Mouse (Mus musculus) 3T3-L1 (cell line): ENCODE measurements at regions not wholly inside any gene's neighbourhood (a gene's known extent, or its start where the extent isn't known, plus 50 kb on each side); places are given as distances from the start of the nearest gene placed in this dataset.

ENCODE experiments used
- DNase-seq: peaks from one replicate; pipeline ENCODE4 v3.0.0-alpha.2; 2015; ENCODE audit warnings: low read depth, low spot score

- DNase-seq = no peak
These were observed 502.0 kb downstream of the Sqor start for GRCm38 (mm10) chr2:123267036-123267435.

DNA sequence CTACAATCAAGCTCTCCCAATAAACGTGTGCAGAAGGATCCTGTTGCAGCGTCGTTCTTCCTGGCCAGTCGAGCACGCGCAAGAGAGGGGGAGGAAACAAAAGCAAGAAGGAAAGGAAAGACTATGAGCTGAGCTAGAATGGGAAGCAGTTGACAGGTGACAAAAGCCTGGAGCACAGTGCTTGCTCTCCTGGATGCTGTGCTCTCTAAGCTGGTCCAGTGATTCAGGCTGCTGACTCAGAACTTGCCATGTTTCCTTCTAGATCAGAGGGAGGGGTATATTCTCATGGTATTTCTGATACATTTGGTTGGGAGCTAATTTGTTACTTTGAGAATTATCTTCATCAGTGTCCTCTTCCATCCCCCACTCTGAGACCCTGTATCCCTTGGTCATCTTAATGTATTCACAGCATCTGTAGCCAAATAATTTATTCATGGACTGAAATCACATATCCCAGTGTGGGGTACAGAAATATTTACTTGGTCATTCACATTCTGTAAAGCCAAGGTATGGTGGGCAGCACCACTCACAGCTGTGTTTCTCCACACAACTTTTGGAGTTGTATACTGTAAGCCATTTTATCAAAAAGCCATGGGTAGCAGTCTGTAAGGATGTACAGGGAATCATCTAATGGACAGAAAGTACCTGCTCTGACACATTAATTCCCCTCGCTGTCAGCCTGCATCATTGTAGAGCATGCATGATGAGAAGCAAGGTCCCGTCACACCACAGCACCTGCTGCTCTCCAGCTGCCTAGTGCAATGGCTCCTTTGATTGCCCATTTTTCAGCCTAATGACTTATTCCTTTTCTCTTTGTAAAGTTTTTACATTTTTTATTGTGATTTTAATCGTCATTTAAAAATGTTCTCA is 510.1 kb downstream of the Sqor start:
- DNase-seq = no peak

DNA sequence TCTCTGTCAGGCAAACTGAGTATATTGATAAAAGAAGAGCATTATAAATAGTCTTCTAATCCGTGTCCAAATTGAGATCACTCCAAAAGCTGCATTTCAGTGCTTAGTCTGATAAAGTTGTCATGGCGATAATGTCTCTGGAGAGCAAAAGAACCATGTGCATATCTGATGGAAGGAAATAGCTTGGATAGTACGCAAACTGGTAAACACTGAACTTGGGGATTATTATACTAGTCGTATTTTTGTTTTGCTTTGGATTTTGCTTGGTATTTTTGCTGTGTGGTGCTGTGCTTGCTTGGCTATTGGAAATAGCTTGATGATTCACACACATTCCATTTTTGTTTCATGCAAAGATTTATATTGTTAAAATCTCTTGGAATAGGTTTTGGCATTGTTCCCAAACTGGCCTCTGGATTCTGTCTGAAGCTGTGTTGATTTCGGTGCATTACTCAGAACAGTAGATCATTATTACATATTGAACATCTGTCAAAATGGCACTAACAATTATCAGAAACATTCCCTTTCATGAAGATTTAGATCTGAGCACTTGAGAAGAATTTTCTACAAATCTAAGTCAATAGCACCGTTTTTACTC is 510.8 kb downstream of the Sqor start:
- DNase-seq = no peak

GRCm38 (mm10) chr2:123311554-123312276 is 546.7 kb downstream of the Sqor start:
- no peak for DNase-seq

DNA sequence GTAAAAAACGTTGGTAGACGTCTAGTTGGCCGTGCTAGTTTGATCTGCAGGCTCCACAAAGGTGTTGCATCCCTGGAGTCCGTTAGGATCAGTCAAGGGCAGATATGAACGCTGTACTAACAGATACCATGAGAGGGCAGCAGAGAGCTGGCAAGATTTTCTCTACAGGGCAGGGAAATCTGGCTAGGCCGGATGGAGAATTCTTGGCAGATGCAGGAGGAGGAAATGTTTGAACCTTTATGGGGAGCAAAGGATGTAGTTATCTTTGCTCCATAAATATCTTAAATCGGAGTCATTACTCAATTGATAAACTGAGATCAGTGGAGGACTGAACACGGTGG is 547.2 kb downstream of the Sqor start:
- DNase-seq = peak; percentile 80

GRCm38 (mm10) chr2:123320448-123321097 is 555.5 kb downstream of the Sqor start:
- no peak for DNase-seq

DNA sequence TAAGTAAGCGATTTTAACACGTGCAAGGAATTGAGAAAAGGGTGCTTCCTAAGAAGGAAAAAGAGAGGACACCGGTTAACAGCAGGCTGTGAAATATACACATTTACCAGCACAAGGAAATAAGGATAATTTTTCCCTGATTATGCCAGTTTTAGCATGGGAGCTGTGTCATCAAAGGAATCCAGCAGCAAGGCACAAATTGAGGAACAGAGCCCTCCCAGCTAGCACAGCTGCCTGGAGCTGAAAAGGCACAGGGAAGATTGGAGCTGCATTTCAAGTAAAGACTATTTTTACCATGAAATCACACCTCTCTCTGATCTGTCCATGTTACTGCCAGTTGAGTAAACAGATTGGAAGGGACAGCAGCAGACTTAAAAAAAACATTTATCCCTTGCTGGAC is 558.7 kb downstream of the Sqor start:
- no peak for DNase-seq

DNA sequence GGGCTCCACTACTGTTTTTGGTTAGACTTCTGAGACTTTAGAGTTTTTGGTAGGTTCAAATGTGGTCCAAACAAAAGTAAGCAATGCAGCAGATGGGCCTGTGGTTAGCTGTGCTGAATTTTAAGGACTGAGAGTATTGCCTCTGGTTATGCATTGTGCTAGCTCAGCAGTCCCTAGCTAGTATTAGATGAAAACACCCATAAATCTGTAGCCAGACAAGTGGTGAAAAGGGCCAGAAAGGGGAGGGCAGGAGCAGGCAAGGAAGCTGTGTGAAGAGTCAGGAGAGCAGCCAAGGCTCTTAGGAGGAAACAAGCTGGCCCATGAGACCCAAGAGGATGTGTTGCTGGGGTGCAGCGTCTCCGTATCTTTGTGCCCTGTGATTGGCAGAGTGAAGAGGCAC is 559.9 kb downstream of the Sqor start:
- no peak for DNase-seq

DNA sequence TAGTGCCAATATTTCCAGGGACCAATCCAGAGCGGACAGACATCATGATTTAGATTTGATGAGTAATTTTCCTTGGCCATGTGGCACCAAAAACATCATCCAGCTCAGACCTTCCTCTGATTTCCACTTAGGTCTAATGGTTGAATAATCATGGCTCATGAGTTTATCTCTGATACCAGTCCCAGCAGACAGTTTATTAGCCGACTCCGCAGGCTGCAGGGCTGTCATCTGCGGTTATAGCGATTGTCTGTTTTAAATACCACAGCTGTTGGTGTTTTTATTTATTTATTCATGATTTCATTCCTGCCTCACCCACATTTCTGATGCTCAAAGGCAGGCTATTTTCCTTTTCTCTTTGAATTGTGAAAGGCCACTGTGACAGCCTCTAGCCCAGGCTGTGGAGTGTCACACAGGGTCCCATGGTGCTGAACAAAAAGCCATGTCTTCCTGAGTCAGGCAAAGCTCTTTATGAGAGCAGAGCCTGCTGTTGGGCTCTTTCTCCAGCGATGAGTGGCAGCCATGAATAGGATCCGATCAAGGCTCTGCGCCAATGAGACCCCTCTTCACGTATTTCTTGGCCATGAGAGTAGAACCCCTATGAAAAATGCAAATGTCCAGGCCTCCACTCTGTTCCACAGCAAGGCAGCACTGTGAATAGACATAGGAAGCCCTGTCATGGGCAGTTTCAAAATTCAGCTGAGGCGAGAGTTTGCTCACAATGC is 584.7 kb downstream of the Sqor start:
- no peak for DNase-seq

GRCm38 (mm10) chr2:123364204-123364603 is 599.2 kb downstream of the Sqor start:
- no peak for DNase-seq

DNA sequence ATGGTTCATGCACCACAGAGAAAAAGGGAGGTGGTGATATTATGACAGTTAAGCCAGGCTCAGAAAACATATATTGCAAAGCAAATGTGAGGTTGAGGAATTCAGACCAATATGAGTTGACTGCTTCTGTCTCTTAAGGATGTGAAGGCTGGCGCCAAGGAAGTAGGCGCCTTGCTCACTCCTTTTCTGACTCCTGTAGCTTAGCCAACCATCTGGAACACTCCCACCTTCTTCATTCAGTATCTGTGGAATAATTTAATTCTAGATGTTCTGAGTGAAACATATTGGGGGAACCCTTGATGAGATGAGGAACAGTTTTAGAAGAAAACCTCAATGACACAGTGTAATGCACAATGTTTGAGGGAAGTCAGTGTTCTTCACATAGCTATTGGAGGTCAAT is 601.5 kb downstream of the Sqor start:
- no peak for DNase-seq

GRCm38 (mm10) chr2:123385622-123386418 is 620.8 kb downstream of the Sqor start:
- no peak for DNase-seq

- no peak for DNase-seq
These were observed 622.0 kb downstream of the Sqor start for GRCm38 (mm10) chr2:123386773-123387604.

GRCm38 (mm10) chr2:123390981-123391380 is 625.9 kb downstream of the Sqor start:
- DNase-seq = no peak

DNA sequence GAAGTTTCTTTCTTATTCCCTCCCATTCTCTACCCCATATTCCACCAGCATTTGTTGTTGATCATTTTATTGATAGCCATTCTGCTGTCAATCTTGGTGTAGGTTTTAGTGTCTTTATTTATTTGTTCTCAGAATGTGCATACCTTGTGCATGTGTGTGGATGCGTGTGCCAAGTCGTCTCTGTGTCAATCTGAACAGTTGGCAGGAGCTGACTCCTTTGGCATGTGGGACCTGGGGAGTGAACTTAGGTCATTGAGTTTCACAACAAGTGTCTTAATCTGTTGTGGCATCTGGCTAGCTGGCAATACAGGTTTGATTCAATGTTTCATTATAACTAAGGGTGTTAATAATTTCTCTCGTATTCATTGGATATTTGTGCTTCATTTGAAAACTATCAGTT is 629.3 kb downstream of the Sqor start:
- DNase-seq = no peak

- no peak for DNase-seq
These were observed 632.5 kb downstream of the Sqor start for GRCm38 (mm10) chr2:123397551-123397950.

GRCm38 (mm10) chr2:123401064-123401463 is 636.0 kb downstream of the Sqor start:
- no peak for DNase-seq

- DNase-seq = no peak
These were observed 644.0 kb downstream of the Sqor start for GRCm38 (mm10) chr2:123409075-123409474.

DNA sequence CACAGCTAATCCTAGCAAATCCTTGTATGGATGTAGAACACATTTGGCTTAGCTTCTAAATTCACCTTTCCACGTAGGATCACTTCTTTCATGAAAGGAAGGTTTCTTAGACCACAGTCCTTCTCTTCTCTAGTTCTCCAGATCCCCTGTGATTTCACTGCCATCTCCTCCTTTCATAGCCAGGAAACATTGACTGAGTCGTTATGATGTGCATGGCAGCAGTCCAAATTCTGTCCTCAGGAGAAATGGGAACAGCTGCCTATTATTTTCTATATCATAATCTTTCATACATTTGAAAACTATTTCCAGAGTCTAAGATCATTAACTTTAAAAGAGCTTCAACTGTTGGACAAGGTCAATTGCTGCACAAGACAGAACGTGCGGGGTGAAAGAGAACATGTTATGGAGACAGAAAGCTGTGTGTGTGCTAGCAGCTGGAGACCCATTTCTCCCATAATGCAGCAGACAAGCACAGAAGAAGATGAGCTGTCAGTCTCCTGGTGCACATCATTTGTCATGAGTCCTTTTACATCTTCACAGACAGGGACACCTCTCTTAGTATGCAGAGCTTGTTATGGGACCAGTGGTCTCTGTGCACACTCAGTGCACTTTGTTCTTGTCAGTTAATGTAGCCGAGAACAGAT is 631.6 kb upstream of the Sema6d start:
- DNase-seq = no peak
